Mouse (Mus musculus): ENCODE results near the gene Ano2.

The Ano2 gene

GRCm38 (mm10) chr6:125925861-125926260 lies 235.6 kb downstream of the Ano2 start:
- DNase-seq, result no peak

- DNase-seq, result no peak
Observed at GRCm38 (mm10) chr6:125931926-125932325, 241.7 kb downstream of the Ano2 start.

DNA sequence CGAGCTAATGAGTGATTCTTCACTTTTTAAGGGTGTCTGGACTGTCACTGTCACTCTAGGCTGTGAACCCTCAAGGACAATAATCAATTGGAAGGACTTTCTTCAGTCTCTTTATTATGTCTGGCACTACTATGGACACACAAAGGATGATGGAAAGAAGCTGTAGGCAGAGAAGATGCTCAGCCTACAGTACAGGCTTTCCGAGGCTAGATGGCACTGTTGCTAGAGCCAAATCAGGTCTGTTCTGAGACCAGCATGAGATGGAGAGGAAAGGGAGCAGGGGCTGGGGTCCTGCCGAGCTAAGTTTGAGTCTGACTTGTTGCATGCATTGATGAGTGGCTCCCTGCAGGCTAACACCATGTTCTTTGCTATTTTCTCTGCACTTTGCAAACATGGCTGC lies 264.7 kb downstream of the Ano2 start:
- peak; percentile 49 for DNase-seq

GRCm38 (mm10) chr6:125973551-125973950 lies 283.3 kb downstream of the Ano2 start:
- no peak for DNase-seq

- DNase-seq, result no peak
Observed at GRCm38 (mm10) chr6:125975788-125976465, 285.7 kb downstream of the Ano2 start.

DNA sequence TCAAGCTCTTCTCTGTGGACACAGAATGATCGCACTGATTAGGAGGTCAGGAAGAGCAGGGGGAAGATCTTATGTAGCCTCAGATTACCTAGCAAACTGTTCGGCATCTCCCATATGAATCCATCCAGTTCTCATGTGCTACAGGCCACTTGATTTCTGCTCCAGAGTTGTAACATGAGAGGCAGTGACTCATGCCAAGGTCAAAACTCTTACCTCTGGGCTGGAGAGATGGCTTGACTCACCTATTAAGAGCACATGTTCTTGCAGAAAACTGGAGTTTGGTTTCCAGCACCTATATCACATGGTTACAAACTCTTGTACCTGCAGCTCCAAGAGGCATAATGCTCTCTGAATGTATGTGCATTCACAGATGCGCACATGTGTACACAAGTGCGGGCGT lies 289.4 kb downstream of the Ano2 start:
- no peak for DNase-seq

DNA sequence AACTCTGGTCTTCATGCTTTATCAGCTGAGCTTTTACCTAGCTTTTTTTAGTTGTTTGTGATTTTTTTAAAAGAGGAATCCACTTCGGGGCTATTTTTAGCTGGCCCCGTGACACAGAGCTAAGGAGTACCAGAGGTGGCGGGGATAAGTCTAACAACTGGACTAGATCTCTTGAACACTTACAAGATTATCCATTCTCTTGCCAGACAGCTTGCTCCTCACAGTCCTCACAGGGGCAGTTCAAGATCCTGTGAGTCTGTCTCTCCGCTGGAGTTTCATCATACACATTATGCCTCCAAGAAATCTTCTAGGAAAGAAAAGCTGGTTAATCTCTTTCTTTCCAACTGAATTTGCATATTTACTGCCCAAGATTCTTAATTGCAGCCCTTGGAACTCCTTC lies 293.8 kb downstream of the Ano2 start:
- no peak for DNase-seq

- no peak for DNase-seq
Observed at GRCm38 (mm10) chr6:125992731-125993130, 302.5 kb downstream of the Ano2 start.

GRCm38 (mm10) chr6:126001797-126002196 lies 311.6 kb downstream of the Ano2 start:
- DNase-seq, result no peak

- DNase-seq, result peak; percentile 54
Observed at GRCm38 (mm10) chr6:126003002-126003742, 313.0 kb downstream of the Ano2 start.

DNA sequence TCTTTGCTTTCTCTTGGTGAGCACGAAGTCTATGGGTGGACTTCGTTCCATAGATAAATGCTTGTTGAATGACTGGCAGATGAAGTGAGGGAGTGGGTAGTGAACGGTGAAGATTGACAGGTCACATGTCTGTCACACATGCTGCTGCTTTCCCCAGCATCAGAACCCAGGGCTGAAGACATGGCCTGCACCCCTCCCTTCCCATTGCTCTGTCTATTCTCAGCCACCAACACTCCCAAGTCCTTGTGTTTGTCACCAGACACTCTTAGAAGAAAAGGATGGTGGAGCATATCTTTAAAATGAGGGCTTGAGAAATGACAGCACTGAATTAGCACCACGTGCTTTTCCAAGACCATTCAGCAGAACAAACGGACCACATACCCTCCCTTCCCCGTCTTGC lies 316.4 kb downstream of the Ano2 start:
- no peak for DNase-seq

- no peak for DNase-seq
Observed at GRCm38 (mm10) chr6:126009083-126009482, 318.9 kb downstream of the Ano2 start.

GRCm38 (mm10) chr6:126016991-126017390 lies 326.8 kb downstream of the Ano2 start:
- DNase-seq, result no peak

DNA sequence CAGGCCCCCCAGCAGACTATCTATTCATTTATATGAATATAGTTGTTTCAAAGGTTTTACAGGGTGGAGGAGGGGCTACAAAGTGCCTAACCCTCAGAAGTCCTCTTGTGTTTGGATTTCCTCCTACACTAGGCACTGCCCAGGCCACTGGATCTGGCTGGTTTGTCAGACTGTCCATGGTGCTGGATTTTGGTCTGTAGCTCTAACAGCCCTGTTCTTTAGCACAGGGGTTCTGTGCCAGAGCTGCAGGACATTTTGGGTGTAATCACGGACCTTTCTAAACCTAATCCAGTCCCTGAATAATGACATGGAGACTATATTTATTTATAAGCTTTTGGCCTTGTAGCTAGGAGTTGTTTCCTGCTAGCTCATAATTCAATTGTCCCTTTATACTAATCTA lies 328.2 kb downstream of the Ano2 start:
- DNase-seq, result no peak

GRCm38 (mm10) chr6:126033693-126034402 lies 343.6 kb downstream of the Ano2 start:
- DNase-seq, result peak; percentile 83

DNA sequence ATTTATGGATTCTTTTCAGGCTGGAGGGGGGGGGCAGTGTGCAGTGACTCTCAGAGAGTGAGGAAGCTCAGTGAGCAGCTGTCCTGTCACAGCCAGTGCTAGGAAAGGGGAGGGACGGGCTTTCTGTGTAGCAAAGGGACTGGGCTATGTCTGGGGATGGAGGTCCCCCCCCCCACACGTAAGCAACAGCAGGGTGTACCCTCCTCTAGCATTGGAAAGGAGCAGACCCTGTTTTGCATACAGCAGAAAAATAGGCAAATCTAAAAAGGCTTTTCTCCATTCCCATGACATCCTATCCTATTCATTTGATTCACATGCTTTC lies 344.1 kb downstream of the Ano2 start:
- no peak for DNase-seq

DNA sequence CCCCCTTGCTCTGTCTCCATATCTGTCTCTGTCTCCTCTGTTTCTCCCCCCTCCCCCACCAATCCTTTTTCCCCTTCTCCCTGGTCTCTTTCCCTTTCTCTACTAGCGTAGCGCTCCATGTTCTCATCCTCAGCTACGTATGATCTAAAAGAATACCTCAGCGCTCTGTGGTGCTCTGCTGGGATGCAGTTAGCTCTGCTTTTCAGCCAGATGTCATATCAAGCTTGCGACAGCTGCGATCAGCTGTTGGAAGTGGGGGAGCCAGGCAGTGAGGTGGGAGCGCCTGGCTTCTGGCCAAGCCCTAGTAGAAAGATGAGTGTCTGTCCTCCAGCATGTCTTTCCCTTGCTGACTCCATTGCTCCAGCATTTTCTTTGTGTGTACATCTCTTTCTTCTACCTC lies 344.5 kb downstream of the Ano2 start:
- DNase-seq, result peak; percentile 55

DNA sequence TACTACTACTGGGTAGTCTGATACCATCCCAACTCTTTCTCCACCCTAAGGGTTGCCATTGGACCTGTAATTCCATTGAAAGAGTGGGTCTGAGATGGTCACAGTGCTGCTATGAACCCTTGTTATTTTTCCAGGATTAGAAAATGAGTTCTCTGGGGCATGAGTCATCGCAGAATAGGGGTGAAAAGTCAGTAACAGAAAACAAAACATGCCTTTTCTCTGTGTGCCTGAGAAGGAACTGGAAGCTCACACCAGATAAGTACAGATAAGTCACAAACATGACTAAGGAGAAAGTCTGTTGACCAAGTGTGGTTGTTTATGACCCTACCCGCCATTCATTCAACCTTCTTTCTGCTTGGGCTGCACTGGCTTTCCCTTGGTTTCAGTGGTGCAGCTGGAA lies 345.4 kb downstream of the Ano2 start:
- no peak for DNase-seq

GRCm38 (mm10) chr6:126045931-126046330 lies 355.7 kb downstream of the Ano2 start:
- DNase-seq, result peak; percentile 55

DNA sequence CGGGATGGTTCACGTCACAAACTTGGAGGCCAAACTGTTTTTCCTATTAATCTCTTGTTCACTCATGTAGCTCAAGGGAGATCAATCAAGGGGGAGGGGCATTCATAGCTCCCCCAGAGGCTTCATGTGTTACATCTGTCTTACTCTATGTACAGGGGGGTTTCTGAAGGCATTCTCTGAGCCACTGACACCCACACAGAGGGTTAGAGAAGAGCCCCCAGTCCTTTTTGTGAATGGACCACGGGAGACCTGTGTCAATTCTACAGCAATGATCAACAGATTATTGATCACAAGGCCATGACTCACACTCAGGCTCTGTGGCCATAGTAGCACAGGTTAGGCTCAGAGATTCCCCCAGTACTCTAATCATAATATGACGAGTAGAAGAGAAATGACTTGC lies 358.0 kb downstream of the Ano2 start:
- DNase-seq, result no peak

- no peak for DNase-seq
Observed at GRCm38 (mm10) chr6:126053136-126053535, 362.9 kb downstream of the Ano2 start.

- DNase-seq, result no peak
Observed at GRCm38 (mm10) chr6:126057706-126058105, 367.5 kb downstream of the Ano2 start.

GRCm38 (mm10) chr6:126080531-126080930 lies 390.3 kb downstream of the Ano2 start:
- no peak for DNase-seq

GRCm38 (mm10) chr6:126086321-126086950 lies 396.2 kb downstream of the Ano2 start:
- no peak for DNase-seq

Measured in retina, postnatal 1 day (tissue).